Mouse (Mus musculus) kidney, adult 10 weeks (tissue): ENCODE data around the gene Hoxb5. TPM values are rescaled to one million over a fixed set of nuclear protein-coding genes. Genes with fewer than 3 reads are reported as not detected.

ENCODE experiments used
- polyA plus RNA-seq: library from polyadenylated mRNA; stranded (reverse); fragments of 350-450 nt; fragmentation: Illumina TruSeq; extraction: RNeasy Lipid Tissue Mini Kit (QIAGEN cat#74804); gene quantifications from one replicate; pipeline ENCODE4 v1.2.3, GENCODE M21; 2014; ENCODE audit warnings: low read depth, low replicate concordance

Hoxb5 gene
- polyA plus RNA-seq = 3.0 TPM

DNA sequence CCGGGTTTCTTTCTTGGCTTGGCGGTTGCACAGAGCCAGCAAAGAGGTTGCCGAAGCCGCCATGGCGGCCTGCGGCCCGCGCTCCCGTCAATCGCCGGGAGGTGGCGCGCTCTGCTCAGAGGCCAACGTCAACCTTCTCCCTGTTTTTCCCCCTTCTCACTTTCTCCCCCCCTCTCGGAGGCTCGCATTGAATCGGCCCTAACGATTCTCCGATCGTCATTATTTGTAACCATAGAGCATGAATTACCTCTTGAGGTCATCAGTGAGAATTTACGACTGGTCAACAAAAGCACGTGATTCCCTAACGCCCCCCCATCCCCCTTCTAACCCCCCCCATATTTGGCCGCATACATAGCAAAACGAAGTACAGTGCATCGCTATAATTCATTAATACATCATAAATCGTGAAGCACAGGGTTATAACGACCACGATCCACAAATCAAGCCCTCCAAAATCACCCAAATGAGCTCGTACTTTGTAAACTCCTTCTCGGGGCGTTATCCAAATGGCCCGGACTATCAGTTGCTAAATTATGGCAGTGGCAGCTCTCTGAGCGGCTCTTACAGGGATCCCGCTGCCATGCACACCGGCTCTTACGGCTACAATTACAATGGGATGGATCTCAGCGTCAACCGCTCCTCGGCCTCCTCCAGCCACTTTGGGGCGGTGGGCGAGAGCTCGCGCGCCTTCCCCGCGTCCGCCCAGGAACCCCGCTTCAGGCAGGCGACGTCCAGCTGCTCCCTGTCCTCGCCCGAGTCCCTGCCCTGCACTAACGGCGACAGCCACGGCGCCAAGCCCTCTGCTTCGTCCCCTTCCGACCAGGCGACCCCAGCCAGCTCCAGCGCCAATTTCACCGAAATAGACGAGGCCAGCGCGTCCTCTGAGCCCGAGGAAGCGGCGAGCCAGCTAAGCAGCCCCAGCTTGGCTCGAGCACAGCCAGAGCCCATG, at the start of gene Hoxb5:
Gene Hoxb5, plus strand, starts transcription at position 186 of the 949 bp plus-strand sequence.

GRCm38 (mm10) chr11:96270996-96271540, 32.1 kb upstream of the Hoxb5 start, which contains the start of gene Hoxb9:
Gene Hoxb9, plus strand, starts transcription at chr11:96271457.

DNA sequence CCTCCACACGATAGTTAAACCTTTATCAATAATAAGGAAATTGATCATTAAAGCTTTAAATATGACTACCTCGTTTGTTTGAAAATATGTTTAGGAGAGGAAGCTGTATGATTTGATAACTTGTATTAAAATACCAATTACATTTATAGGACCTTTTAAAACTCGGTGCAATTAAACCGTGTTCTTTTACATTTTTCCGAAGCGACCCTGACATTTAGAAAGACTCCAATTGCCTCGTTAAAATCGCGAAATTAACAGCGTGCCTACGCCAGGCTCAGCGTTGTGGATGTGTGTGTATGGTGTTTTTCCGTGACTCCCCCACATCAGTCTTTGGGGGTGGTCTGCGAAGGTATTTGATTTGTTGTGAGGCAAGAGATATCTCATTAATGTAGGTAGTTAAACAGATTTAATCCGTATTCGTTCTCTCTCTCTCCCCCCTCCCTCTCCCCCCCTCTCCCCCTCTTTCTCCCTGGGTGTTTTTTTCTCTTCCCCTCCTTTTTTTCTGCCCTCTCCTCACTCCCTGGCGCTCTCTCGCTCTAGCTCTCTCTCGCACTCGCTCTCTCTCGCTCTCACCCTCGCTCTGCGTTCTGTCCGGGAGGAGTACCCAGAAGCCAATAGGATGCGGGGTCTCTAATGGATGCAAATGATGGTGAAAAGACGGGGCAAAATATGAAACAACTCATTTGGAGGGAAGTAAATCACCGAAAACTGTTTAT, 21.1 kb upstream of the Hoxb5 start, which contains the start of gene Hoxb8:
Gene Hoxb8, plus strand, starts transcription at position 51 of the 716 bp plus-strand sequence.

DNA sequence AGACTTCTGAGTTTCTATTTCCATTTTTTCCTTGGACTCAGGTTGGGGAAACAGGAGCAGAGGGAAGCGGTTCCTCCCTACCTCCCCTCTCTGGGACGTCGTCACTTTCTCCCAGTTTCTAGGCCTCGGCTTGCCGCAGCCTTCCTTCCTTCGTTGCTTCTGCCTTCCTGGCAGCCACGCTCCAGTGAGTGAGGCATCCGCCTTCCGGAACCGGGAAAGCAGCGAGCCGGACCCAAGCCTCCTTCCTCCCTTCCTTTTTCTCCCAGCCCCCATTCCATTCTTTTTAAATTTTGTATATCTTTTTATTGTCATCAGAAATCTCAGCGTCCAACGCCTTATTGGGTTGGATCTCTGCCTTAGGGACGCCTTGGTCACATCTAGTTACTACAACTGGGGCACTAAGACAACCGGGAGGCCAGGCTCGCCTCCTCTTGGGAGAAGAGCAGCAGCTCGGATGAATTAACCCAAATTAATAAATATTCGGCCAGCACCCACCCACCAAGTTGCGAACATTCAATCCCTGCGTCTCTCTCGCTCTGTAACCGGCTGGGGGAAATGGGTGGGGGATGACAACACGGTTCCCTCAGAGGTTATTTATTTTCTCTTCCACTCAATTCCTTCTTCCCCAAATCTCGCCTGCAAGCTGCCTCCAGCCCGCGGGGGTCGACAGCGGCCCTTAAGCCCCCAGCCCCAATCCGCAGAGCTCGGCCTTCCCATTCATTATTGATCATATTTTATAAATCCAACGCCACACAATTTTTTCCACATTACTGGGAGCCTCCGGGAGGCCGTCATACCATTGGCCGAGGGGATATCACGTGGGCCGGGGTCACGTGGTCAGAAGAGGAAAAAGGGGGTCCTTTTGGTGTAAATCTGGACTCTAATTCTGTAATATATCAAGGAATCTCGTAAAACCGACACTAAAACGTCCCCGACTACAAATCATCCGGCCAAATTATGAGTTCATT, 17.1 kb upstream of the Hoxb5 start, which contains the start of gene Hoxb7:
Gene Hoxb7, plus strand, starts transcription at position 853 of the 968 bp plus-strand sequence.

DNA sequence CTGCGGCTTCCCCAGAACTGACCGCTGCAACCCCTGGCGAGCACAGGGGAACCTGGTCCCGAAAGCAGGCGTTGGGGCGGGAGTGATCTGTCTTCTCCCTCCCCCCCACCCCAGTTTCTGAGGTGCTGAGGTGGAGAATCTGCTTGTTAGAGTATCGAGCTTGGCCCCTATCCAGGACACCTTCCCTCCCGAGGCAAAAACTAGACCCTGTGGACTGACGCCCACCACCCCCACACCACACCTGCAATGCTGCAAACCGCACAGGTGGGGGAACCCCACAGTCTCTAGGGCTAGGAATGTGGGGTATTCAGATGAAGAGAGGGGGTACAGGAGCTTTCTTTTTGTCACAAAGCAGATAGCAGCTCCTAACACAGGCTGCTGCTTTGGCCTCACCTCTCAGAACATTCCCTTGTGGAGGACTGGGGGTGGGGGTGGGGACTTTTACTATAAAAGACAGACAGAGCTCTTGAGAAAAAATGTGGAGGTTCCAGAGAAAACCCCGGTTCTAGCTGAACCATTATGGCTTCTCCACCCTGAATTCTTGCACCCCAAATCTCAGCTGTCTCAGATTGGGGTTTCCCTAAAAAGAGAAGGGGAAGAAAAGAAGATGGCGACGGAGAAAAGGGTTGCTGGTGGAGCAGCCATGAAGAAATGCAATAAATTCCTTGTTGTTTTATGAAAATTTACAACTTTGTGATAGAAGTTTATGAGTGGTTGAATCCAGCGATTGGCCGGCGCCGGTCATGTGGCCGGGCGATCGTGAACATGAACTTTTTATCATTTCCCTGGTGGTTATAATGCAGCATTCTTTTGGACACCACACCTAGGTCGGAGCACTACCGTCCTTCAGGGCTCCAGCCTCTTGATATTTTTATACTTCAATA, 11.2 kb upstream of the Hoxb5 start, which contains the start of gene Hoxb6:
Gene Hoxb6, plus strand, starts transcription at position 796 of the 884 bp plus-strand sequence.

DNA sequence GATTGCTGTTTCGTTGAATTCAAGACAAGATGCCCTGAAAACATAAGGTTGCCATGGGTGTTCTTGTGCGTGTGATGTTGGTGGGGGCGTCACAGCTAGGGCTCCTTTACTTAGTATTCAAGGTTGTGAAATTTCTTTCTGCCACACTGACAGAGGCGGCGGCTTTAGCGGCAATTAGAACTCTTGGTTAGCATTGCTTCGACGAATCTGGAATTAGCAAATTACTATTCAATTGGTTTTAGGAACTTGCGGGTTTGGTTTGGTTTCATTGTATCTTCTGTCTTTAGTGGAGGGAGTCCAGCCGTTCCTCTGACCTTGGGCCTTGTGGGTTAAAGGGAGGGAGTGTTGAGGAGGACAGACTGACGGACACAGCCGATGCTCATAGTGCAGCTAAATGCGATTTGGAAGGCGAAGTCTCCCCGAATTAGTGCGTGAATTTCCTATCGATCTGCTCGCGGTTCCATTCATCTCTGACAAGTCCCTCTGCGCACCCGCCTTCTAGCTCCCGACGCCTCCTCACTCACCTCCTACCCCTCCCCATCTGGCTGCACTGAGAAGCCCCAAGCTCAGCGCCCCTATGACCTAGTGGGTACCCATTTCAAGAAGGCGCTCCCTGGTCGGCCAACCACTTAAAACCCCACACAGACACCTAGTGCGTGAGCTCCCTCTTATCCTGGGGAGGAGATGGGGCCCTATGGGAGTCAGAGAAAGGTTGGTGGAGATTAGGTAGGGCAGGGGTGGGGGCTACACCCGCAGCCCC, 14.7 kb downstream of the Hoxb5 start, which contains the start of gene Hoxb4:
Gene Hoxb4, plus strand, starts transcription at position 660 of the 760 bp plus-strand sequence.

GRCm38 (mm10) chr11:96323154-96323553, 20.0 kb downstream of the Hoxb5 start, which contains the start of gene Hoxb3:
Gene Hoxb3, plus strand, starts transcription at chr11:96323326.

DNA sequence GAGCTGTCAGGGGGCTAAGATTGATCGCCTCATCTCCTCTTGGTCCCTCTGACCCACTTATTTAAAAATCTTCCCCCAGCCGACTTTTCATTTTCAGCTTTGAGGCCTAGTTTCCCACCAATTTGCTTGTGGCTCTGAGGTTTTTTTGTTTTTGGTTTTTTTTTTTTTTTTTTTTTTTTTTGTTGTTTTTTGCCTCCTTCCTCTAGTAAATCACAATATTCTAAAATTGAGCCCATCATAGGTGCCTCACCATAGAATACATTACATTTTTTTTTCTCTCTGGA, 47.1 kb downstream of the Hoxb5 start, which contains the start of gene Hoxb2:
Gene Hoxb2, plus strand, starts transcription at position 185 of the 284 bp plus-strand sequence.

Other genes starting within 250 kb of the Hoxb5 start
- gene Ube2z, start 237.9 kb upstream of the Hoxb5 start, polyA plus RNA-seq = 22.4 TPM
- 6.9 TPM for gene Atp5g1, start 227.7 kb upstream of the Hoxb5 start, polyA plus RNA-seq
- not detected for gene Calcoco2, start 191.4 kb upstream of the Hoxb5 start, polyA plus RNA-seq
- gene Ttll6, start 169.6 kb upstream of the Hoxb5 start, polyA plus RNA-seq = not detected
- not detected for gene Hoxb13, start 109.0 kb upstream of the Hoxb5 start, polyA plus RNA-seq
- 56.4 TPM for gene Hoxb9, start 31.9 kb upstream of the Hoxb5 start, polyA plus RNA-seq
- 14.3 TPM for gene Hoxb8, start 21.4 kb upstream of the Hoxb5 start, polyA plus RNA-seq
- gene Hoxb7, start 16.7 kb upstream of the Hoxb5 start, polyA plus RNA-seq = 54.4 TPM
- gene Hoxb6, start 10.9 kb upstream of the Hoxb5 start, polyA plus RNA-seq = 12.8 TPM
- gene Hoxb4, start 14.9 kb downstream of the Hoxb5 start, polyA plus RNA-seq = 7.2 TPM
- gene Hoxb3, start 20.0 kb downstream of the Hoxb5 start, polyA plus RNA-seq = 10.2 TPM
- 17.1 TPM for gene Hoxb2, start 47.2 kb downstream of the Hoxb5 start, polyA plus RNA-seq
- gene Hoxb1, start 62.4 kb downstream of the Hoxb5 start, polyA plus RNA-seq = not detected
- gene Skap1, start 161.3 kb downstream of the Hoxb5 start, polyA plus RNA-seq = 1.2 TPM